Mouse (Mus musculus) bone marrow, adult 2 months (tissue): ENCODE measurements at regions not wholly inside any gene's neighbourhood (a gene's known extent, or its start where the extent isn't known, plus 50 kb on each side); places are given as distances from the start of the nearest gene placed in this dataset.

Experiments used
- CTCF ChIP-seq: fragments of 200-500 bp; IDR thresholded peaks from 2 replicates; pipeline ENCODE4 v1.5.1; 2011; ENCODE audit warnings: low read length, control low read depth; ENCODE audit not compliant: control insufficient read depth, insufficient read depth
- POLR2A ChIP-seq: fragments of 200-500 bp; IDR thresholded peaks from 2 replicates; pipeline ENCODE4 v1.6.1; 2011; ENCODE audit warnings: low read depth, mild to moderate bottlenecking, control low read depth, low read length, borderline replicate concordance; ENCODE audit not compliant: control insufficient read depth

DNA sequence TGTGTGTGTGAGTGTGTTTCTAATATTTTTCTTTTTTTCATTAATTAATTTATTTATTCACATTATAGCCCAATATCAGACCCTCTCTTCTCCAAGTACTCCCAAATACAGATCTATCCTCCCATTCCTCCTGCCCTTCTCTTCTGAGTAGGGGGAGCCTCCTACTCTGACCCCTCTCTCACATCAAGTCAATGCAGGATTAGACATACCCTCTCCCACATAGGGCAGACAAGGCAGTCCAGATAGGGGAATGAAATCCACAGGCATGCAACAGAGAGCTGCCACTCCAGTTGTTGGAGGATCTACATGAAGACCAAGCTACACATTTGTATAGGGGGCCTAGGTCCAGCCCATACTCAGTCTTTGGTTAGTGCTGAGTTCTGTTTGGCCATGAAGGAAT, 216.3 kb upstream of the Adamts5 start:
- no peak for TF ChIP-seq POLR2A
- TF ChIP-seq CTCF = no peak
